Mouse (Mus musculus): Measurements from ENCODE around the gene Pygo2. TPM values are rescaled to one million over a fixed set of nuclear protein-coding genes. Genes with fewer than 3 reads are reported as not detected.

The Pygo2 gene
- polyA plus RNA-seq, 1 experiment from 2014 or later: 62.4 TPM

GRCm38 (mm10) chr3:89386438-89387420, 43.3 kb upstream of the Pygo2 start:
- Histone ChIP-seq H3K9me3 (no peaks in the 10 kb centered on the region), H3K4me1 (replicated peaks) (peaks cover 39% of the 10 kb centered on the region), H3K4me3 (replicated peaks) (no peak overlapping the region; the same call in 1 of the 2 replicates), H3K9ac (replicated peaks) (no peak overlapping the region), H3K27me3 (peaks cover 11% of the 10 kb centered on the region), H3K36me3 (no peaks in the 10 kb centered on the region), H3K4me2 (no peak overlapping the region), H3K27ac (no peak overlapping the region)
- no peak for ATAC-seq (ENCODE audit: insufficient number of reproducible peaks, insufficient read depth, low FRiP score, low TSS enrichment, low read depth)
- WGBS: 44% methylated on average over 17 of the region's 17 CpGs

GRCm38 (mm10) chr3:89387632-89388031, 42.4 kb upstream of the Pygo2 start:
- H3K9ac ChIP-seq (replicated peaks): no peak overlapping the region
- H3K36me3 ChIP-seq: no peaks in the 10 kb centered on the region
- H3K27ac ChIP-seq: no peak overlapping the region
- no peaks in the 10 kb centered on the region for H3K9me3 ChIP-seq
- no peak overlapping the region for H3K4me3 ChIP-seq (replicated peaks)
- ATAC-seq (ENCODE audit: insufficient number of reproducible peaks, insufficient read depth, low FRiP score, low TSS enrichment, low read depth): no peak
- H3K4me2 ChIP-seq: no peak overlapping the region
- 79% methylated on average over 11 of the region's 11 CpGs for WGBS
- peaks cover 48% of the 10 kb centered on the region for H3K4me1 ChIP-seq (replicated peaks)
- peaks cover 20% of the 10 kb centered on the region for H3K27me3 ChIP-seq

GRCm38 (mm10) chr3:89388134-89388881, 41.7 kb upstream of the Pygo2 start:
- peaks cover 26% of the 10 kb centered on the region for H3K27me3 ChIP-seq
- H3K4me2 ChIP-seq: no peak overlapping the region
- no peak overlapping the region for H3K4me3 ChIP-seq (replicated peaks)
- ATAC-seq (ENCODE audit: insufficient number of reproducible peaks, insufficient read depth, low FRiP score, low TSS enrichment, low read depth): no peak
- H3K36me3 ChIP-seq: no peaks in the 10 kb centered on the region
- H3K9ac ChIP-seq (replicated peaks): no peak overlapping the region
- no peaks in the 10 kb centered on the region for H3K9me3 ChIP-seq
- H3K4me1 ChIP-seq (replicated peaks): peaks cover 54% of the 10 kb centered on the region
- no peak overlapping the region for H3K27ac ChIP-seq
- 77% methylated on average over 11 of the region's 11 CpGs for WGBS

- no peak for ATAC-seq (ENCODE audit: insufficient number of reproducible peaks, insufficient read depth, low FRiP score, low TSS enrichment, low read depth)
- Histone ChIP-seq H3K9ac (replicated peaks) (no peak overlapping the region), H3K36me3 (no peaks in the 10 kb centered on the region), H3K4me1 (replicated peaks) (peaks cover 58% of the 10 kb centered on the region), H3K4me2 (no peak overlapping the region), H3K9me3 (no peaks in the 10 kb centered on the region), H3K4me3 (replicated peaks) (no peak overlapping the region), H3K27ac (no peak overlapping the region), H3K27me3 (peaks cover 26% of the 10 kb centered on the region)
- WGBS: 60% methylated on average over 6 of the region's 6 CpGs
These were observed 40.9 kb upstream of the Pygo2 start for GRCm38 (mm10) chr3:89388901-89389740.

GRCm38 (mm10) chr3:89390111-89390515, 39.9 kb upstream of the Pygo2 start:
- H3K27ac ChIP-seq: no peak overlapping the region
- no peak for ATAC-seq (ENCODE audit: insufficient number of reproducible peaks, insufficient read depth, low FRiP score, low TSS enrichment, low read depth)
- no peak overlapping the region for H3K9ac ChIP-seq (replicated peaks)
- H3K27me3 ChIP-seq: peaks cover 26% of the 10 kb centered on the region
- no peaks in the 10 kb centered on the region for H3K9me3 ChIP-seq
- WGBS: 52% methylated on average over 5 of the region's 5 CpGs
- no peak overlapping the region for H3K4me3 ChIP-seq (replicated peaks)
- no peaks in the 10 kb centered on the region for H3K36me3 ChIP-seq
- H3K4me2 ChIP-seq: no peak overlapping the region
- peaks cover 61% of the 10 kb centered on the region for H3K4me1 ChIP-seq (replicated peaks)

GRCm38 (mm10) chr3:89390699-89391662, 39.0 kb upstream of the Pygo2 start:
- WGBS: 13% methylated on average over 19 of the region's 19 CpGs
- Histone ChIP-seq H3K27ac (no peak overlapping the region), H3K4me3 (replicated peaks) (peak overlapping the region; percentile 53), H3K4me2 (peak overlapping the region; percentile 100), H3K9me3 (no peaks in the 10 kb centered on the region), H3K27me3 (peaks cover 26% of the 10 kb centered on the region), H3K9ac (replicated peaks) (peak overlapping the region; percentile 54; the same call in 1 of the 2 replicates), H3K36me3 (no peaks in the 10 kb centered on the region), H3K4me1 (replicated peaks) (peaks cover 64% of the 10 kb centered on the region)
- no peak for ATAC-seq (ENCODE audit: insufficient number of reproducible peaks, insufficient read depth, low FRiP score, low TSS enrichment, low read depth)

GRCm38 (mm10) chr3:89391663-89392511, 38.1 kb upstream of the Pygo2 start:
- H3K27me3 ChIP-seq: peaks cover 26% of the 10 kb centered on the region
- peaks cover 64% of the 10 kb centered on the region for H3K4me1 ChIP-seq (replicated peaks)
- WGBS: under 1% methylated on average over 53 of the region's 56 CpGs
- H3K4me3 ChIP-seq (replicated peaks): peak overlapping the region; percentile 53
- H3K9me3 ChIP-seq: no peaks in the 10 kb centered on the region
- no peak overlapping the region for H3K27ac ChIP-seq
- ATAC-seq (ENCODE audit: insufficient number of reproducible peaks, insufficient read depth, low FRiP score, low TSS enrichment, low read depth): no peak
- peak overlapping the region; percentile 54; the same call in 1 of the 2 replicates for H3K9ac ChIP-seq (replicated peaks)
- peak overlapping the region; percentile 100 for H3K4me2 ChIP-seq
- no peaks in the 10 kb centered on the region for H3K36me3 ChIP-seq

GRCm38 (mm10) chr3:89392871-89393311, 37.1 kb upstream of the Pygo2 start:
- Histone ChIP-seq H3K9me3 (no peaks in the 10 kb centered on the region), H3K4me1 (replicated peaks) (peaks cover 62% of the 10 kb centered on the region), H3K27me3 (peaks cover 26% of the 10 kb centered on the region), H3K36me3 (no peaks in the 10 kb centered on the region), H3K27ac (no peak overlapping the region), H3K4me3 (replicated peaks) (peak overlapping the region; percentile 53), H3K9ac (replicated peaks) (peak overlapping the region; percentile 50), H3K4me2 (peak overlapping the region; percentile 100)
- 2% methylated on average over 21 of the region's 24 CpGs for WGBS
- ATAC-seq (ENCODE audit: insufficient number of reproducible peaks, insufficient read depth, low FRiP score, low TSS enrichment, low read depth): no peak

GRCm38 (mm10) chr3:89393605-89394004, 36.4 kb upstream of the Pygo2 start:
- WGBS: 1% methylated on average over 15 of the region's 15 CpGs
- peak; percentile 93 for ATAC-seq (ENCODE audit: insufficient number of reproducible peaks, insufficient read depth, low FRiP score, low TSS enrichment, low read depth)

More at GRCm38 (mm10) chr3:89393605-89394004, 36.4 kb upstream of the Pygo2 start:
- no peaks in the 10 kb centered on the region for H3K9me3 ChIP-seq
- H3K9ac ChIP-seq (replicated peaks): peak overlapping the region; percentile 55
- H3K4me2 ChIP-seq: peak overlapping the region; percentile 100
- peak overlapping the region; percentile 84 for H3K27ac ChIP-seq
- peaks cover 26% of the 10 kb centered on the region for H3K27me3 ChIP-seq
- peaks cover 62% of the 10 kb centered on the region for H3K4me1 ChIP-seq (replicated peaks)
- H3K4me3 ChIP-seq (replicated peaks): peak overlapping the region; percentile 53
- no peaks in the 10 kb centered on the region for H3K36me3 ChIP-seq
